Mouse (Mus musculus): Measurements from ENCODE around the gene Pcp4l1. TPM values are rescaled to one million over a fixed set of nuclear protein-coding genes. Genes with fewer than 3 reads are reported as not detected.

The Pcp4l1 gene
- total and polyA plus RNA-seq, 3 experiments: not detected

GRCm38 (mm10) chr1:171184314-171184713 lies 11.8 kb downstream of the Pcp4l1 start:
- H3K27ac ChIP-seq (ENCODE audit: control insufficient read depth, low read depth, low read length): no peak overlapping the region
- peak; percentile 71 for DNase-seq (ENCODE audit: low read depth, low spot score)
- H3K36me3 ChIP-seq (ENCODE audit: control insufficient read depth in 1 of 2, insufficient read depth in 2 of 2, low read length in 2 of 2): peaks cover 0 to 5% of the 10 kb centered on the region in 2 experiments; a peak in 2 of 4 replicates
- H3K9me3 ChIP-seq (replicated peaks; ENCODE audit: insufficient read depth, low read length): no peaks in the 10 kb centered on the region
- TF ChIP-seq SMC3 (IDR thresholded peaks at IDR 0.05; ENCODE audit: low read depth, low read length): peak; percentile 50
- peak; percentile 31 to 53 (median 37) for TF ChIP-seq CTCF (IDR thresholded peaks at IDR 0.05 in 2 of 3, conservative IDR thresholded peaks at IDR 0.05 in 1 of 3; ENCODE audit: control insufficient read depth in 1 of 3, insufficient read depth in 1 of 3, low read depth in 2 of 3, low read length in 3 of 3, poor library complexity in 1 of 3, severe bottlenecking in 1 of 3)
- no peak for TF ChIP-seq MYC (IDR thresholded peaks at IDR 0.05; ENCODE audit: low read depth, low read length)
- no peak for TF ChIP-seq E2F4 (IDR thresholded peaks at IDR 0.05; ENCODE audit: borderline replicate concordance, low read depth, low read length)
- no peak for TF ChIP-seq MAX (IDR thresholded peaks at IDR 0.05; ENCODE audit: low read length)
- TF ChIP-seq GATA1 (IDR thresholded peaks at IDR 0.05; ENCODE audit: low read depth, low read length): 0 out of 2 replicates have a peak, but pooled peaks have one; percentile 11
- TF ChIP-seq USF1 (IDR thresholded peaks at IDR 0.05; ENCODE audit: low read depth, low read length): peak; percentile 10; the same call in 1 of the 2 replicates
- peak; percentile 19 for TF ChIP-seq RAD21 (IDR thresholded peaks at IDR 0.05; ENCODE audit: low read depth, low read length)
- TF ChIP-seq TBP (IDR thresholded peaks at IDR 0.05; ENCODE audit: low read depth, low read length): no peak
- H3K4me3 ChIP-seq (ENCODE audit: control insufficient read depth in 1 of 2, insufficient read depth in 1 of 2, low read depth in 2 of 2, low read length in 2 of 2): no peak overlapping the region
- H3K79me2 ChIP-seq (ENCODE audit: control insufficient read depth, insufficient read depth, low read length, poor library complexity): no peaks in the 10 kb centered on the region
- peaks cover 0 to 9% of the 10 kb centered on the region in 2 experiments; a peak in 2 of 4 replicates for H3K4me1 ChIP-seq (ENCODE audit: control insufficient read depth in 1 of 2, insufficient read depth in 2 of 2, low read length in 2 of 2)
- H3K27me3 ChIP-seq (ENCODE audit: control insufficient read depth in 1 of 2, insufficient read depth in 2 of 2, low read length in 2 of 2): no peaks in the 10 kb centered on the region
- H3K9ac ChIP-seq (ENCODE audit: control insufficient read depth, low read depth, low read length, poor library complexity, severe bottlenecking): peak overlapping the region; percentile 12; the same call in 1 of the 2 replicates

- no peak overlapping the region for H3K9ac ChIP-seq (ENCODE audit: control insufficient read depth, low read depth, low read length, poor library complexity, severe bottlenecking)
- DNase-seq (ENCODE audit: low read depth, low spot score): no peak
- no peak overlapping the region for H3K27ac ChIP-seq (ENCODE audit: control insufficient read depth, low read depth, low read length)
- no peaks in the 10 kb centered on the region for H3K27me3 ChIP-seq (ENCODE audit: control insufficient read depth in 1 of 2, insufficient read depth in 2 of 2, low read length in 2 of 2)
- H3K36me3 ChIP-seq (ENCODE audit: control insufficient read depth in 1 of 2, insufficient read depth in 2 of 2, low read length in 2 of 2): peaks cover 0 to 5% of the 10 kb centered on the region in 2 experiments; a peak in 2 of 4 replicates
- no peak overlapping the region for H3K4me3 ChIP-seq (ENCODE audit: control insufficient read depth in 1 of 2, insufficient read depth in 1 of 2, low read depth in 2 of 2, low read length in 2 of 2)
- H3K4me1 ChIP-seq (ENCODE audit: control insufficient read depth in 1 of 2, insufficient read depth in 2 of 2, low read length in 2 of 2): peaks cover 0 to 9% of the 10 kb centered on the region in 2 experiments; a peak in 2 of 4 replicates
- no peaks in the 10 kb centered on the region for H3K9me3 ChIP-seq (replicated peaks; ENCODE audit: insufficient read depth, low read length)
- H3K79me2 ChIP-seq (ENCODE audit: control insufficient read depth, insufficient read depth, low read length, poor library complexity): no peaks in the 10 kb centered on the region
- TF ChIP-seq UBTF (IDR thresholded peaks at IDR 0.05; ENCODE audit: borderline replicate concordance, insufficient read depth, low read depth, low read length) (no peak), SMC3 (IDR thresholded peaks at IDR 0.05; ENCODE audit: low read depth, low read length) (no peak), POLR2AphosphoS5 (IDR thresholded peaks at IDR 0.05; ENCODE audit: borderline replicate concordance, low read depth, low read length) (no peak), MAFK (IDR thresholded peaks at IDR 0.05; ENCODE audit: borderline replicate concordance, low read depth, low read length) (no peak), ZMIZ1 (IDR thresholded peaks at IDR 0.05; ENCODE audit: low read depth, low read length) (no peak), USF1 (IDR thresholded peaks at IDR 0.05; ENCODE audit: low read depth, low read length) (no peak), GATA1 (IDR thresholded peaks at IDR 0.05; ENCODE audit: low read depth, low read length) (no peak), HCFC1 (IDR thresholded peaks at IDR 0.05; ENCODE audit: low read depth, low read length) (no peak), KAT2A (conservative IDR thresholded peaks at IDR 0.05; ENCODE audit: low read depth, low read length) (no peak), MAX (IDR thresholded peaks at IDR 0.05; ENCODE audit: low read length) (no peak), CTCF (IDR thresholded peaks at IDR 0.05 in 2 of 3, conservative IDR thresholded peaks at IDR 0.05 in 1 of 3; ENCODE audit: control insufficient read depth in 1 of 3, insufficient read depth in 1 of 3, low read depth in 2 of 3, low read length in 3 of 3, poor library complexity in 1 of 3, severe bottlenecking in 1 of 3) (no peak), ETS1 (IDR thresholded peaks at IDR 0.05; ENCODE audit: low read depth, low read length) (no peak), SIN3A (IDR thresholded peaks at IDR 0.05; ENCODE audit: low read length) (no peak), CHD2 (IDR thresholded peaks at IDR 0.05; ENCODE audit: low read length) (no peak)
Observed at GRCm38 (mm10) chr1:171183620-171184019, 12.4 kb downstream of the Pcp4l1 start.

Measured in MEL (cell line).